Mouse (Mus musculus) heart, postnatal 10 days (tissue): ENCODE data around the gene Srsf12. TPM values are rescaled to one million over a fixed set of nuclear protein-coding genes. Genes with fewer than 3 reads are reported as not detected.

Experiments used
- DNase-seq, 2 experiments: peaks; one replicate each; pipeline ENCODE4 v3.0.0; 2021
- intact Hi-C: fragments of 180-260 bp; cut with DNase I; formaldehyde crosslinking; loops from one replicate; pipeline ENCODE4 v1.15.1; 2025
- total RNA-seq, 2 experiments: library from RNA; stranded (reverse); gene quantifications; 2 replicates each; pipeline ENCODE4 v1.2.3; 2021

The Srsf12 gene
- total RNA-seq, 2 experiments from 2014 or later = 0.22 TPM; not detected in 1

- peak; percentile 99 for DNase-seq
- intact Hi-C loops = loop anchor here (5.0 kb wide), 2 partner anchors 41 to 216 kb away; partner anchors contain the start of genes Srsf12 and Ube2j1
Observed at GRCm38 (mm10) chr4:33248062-33248889, 39.5 kb downstream of the Srsf12 start.

GRCm38 (mm10) chr4:33248915-33249314 lies 40.1 kb downstream of the Srsf12 start:
- DNase-seq = no peak
- intact Hi-C loops = loop anchor here (5.0 kb wide), 2 partner anchors 42 to 217 kb away; partner anchors contain the start of genes Srsf12 and Ube2j1

- intact Hi-C loops = loop anchor here (5.0 kb wide), 2 partner anchors 42 to 217 kb away; partner anchors contain the start of genes Srsf12 and Ube2j1
- DNase-seq = no peak
Observed at GRCm38 (mm10) chr4:33249716-33250230, 41.0 kb downstream of the Srsf12 start.

DNA sequence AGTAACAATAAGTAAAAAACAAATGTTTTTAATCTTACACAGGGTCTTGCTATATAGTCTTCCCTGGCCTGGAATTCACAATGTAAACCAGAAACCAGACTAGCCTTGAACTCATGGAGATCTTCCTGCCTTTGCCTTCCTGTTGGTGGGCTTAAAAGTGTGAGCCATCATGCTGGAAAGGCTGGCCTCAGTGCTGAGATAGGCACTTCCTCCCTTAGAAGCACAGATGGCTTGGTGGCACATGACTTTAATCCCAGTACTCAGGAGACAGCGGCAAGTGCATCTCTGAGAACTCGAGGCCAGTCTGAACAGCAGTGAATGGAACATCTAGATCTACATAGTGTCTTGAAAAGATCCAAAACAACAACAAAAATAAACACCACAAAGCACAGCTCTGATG lies 42.1 kb downstream of the Srsf12 start:
- intact Hi-C loops = no loop called here
- DNase-seq = no peak

- DNase-seq = no peak
- intact Hi-C loops = no loop called here
Observed at GRCm38 (mm10) chr4:33254706-33255105, 45.9 kb downstream of the Srsf12 start.

DNA sequence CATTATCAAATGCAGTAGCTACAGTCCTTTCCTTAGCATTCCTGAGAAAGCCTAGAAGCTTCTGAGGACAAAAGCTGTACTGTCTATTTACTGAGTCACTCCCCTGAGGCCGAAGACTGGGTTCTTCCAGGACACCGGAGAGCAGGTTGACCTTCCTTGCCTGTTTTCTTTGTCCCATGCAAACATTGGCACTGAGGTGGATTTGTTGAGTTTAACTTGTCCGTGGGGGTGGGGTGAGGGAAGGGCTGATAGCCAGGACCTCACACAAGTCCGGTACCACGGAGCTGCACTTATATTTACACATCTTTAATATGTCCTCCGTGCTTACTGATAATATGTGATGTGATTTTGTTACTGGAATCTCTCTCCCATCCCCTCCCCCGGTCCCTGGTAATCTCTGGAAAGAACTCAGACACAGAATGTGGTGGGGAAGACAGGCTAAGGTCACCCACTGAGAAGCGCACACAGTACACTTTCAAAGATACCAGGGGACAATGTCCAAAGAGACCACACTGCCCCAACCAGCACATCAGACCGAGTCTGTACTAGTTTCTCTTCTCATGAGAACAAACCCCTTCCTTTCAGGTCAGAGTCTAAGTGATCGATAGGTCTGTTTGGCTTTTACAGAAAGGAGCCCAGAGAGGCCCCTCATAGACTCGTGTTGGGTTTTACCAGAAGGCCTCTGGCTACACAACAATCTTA lies 48.6 kb downstream of the Srsf12 start:
- intact Hi-C loops = no loop called here
- peak; percentile 43 to 56 for DNase-seq

DNA sequence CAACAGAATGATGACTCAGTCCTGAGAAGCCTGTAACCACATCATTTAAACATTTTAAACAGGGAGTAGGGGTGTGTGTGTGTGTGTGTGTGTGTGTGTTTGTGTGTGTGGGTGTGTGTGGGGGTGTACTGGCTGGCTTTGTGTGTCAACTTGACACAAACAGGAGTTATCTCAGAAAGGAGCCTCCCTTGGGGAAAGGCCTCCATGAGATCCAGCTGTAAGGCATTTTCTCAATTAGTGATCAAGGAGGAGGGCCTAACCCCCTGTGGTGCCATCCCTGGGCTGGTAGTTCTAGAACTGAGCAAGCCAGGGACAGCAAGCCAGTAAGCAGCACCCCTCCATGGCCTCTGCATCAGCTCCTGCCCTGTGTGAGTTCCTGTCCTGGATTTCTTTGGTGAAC lies 51.5 kb downstream of the Srsf12 start:
- intact Hi-C loops = no loop called here
- no peak for DNase-seq

GRCm38 (mm10) chr4:33261311-33261753 lies 52.5 kb downstream of the Srsf12 start:
- intact Hi-C loops = no loop called here

GRCm38 (mm10) chr4:33262897-33263296 lies 54.1 kb downstream of the Srsf12 start:
- intact Hi-C loops = no loop called here
- DNase-seq = no peak

More at GRCm38 (mm10) chr4:33261311-33261753, 52.5 kb downstream of the Srsf12 start:
- DNase-seq = peak; percentile 96 to 97

DNA sequence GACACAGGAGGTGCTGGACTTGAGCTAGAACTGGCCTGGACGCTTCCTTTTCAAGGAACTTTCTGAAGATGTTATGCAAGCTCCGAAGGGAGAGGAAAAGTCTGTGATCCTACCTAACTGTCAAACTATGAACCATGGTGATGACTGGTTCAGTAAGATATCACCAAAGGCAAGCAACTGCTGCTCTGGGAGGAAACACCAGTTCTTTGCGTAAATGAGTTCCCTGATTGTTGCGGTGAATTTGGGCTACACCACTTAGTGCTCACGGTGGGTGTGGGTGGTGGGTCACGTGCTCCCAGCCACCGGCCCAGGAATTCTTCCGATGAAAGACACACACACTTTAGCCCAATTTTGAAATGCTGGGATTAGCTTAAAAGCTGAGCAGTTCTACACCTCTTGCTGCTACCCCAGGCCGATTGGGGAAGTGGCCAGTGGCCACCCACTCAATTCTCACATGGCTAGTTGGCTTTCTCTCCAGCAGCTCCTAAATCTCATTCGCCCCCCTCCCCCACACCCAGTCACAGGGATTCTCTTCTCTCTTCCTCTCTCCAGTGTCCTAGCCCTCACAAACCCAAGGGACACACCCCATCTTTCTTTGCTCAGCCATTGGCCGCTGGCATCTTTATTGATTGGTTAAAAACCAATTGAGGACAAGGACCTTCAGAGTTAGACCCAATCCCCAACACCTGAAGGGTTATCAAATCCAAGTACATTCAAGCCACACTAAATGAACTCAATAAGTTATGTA lies 56.4 kb downstream of the Srsf12 start:
- no peak for DNase-seq
- intact Hi-C loops = loop anchor here (2.0 kb wide), 1 partner anchor 18 kb away; no protein-coding TSS in a partner anchor

- intact Hi-C loops = no loop called here
- no peak for DNase-seq
Observed at GRCm38 (mm10) chr4:33270386-33271314, 61.9 kb downstream of the Srsf12 start.

DNA sequence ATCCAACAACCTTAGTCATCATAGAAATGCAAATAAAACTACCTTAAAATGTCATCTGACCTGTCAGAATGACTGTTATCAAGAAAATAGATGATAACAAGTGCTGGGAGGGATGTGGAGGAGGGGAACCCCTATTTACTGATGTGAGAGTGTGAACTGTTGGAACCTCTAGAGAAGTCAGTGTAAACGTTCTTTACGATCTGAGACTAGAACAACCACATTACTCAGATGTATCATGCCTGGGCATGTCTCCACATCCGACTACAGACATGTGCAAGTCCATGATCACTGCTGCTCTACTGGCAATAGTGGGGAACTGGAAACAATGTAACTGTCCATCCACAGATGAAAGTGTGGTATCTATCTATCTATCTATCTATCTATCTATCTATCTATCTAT lies 64.6 kb downstream of the Srsf12 start:
- intact Hi-C loops = no loop called here
- no peak for DNase-seq

DNA sequence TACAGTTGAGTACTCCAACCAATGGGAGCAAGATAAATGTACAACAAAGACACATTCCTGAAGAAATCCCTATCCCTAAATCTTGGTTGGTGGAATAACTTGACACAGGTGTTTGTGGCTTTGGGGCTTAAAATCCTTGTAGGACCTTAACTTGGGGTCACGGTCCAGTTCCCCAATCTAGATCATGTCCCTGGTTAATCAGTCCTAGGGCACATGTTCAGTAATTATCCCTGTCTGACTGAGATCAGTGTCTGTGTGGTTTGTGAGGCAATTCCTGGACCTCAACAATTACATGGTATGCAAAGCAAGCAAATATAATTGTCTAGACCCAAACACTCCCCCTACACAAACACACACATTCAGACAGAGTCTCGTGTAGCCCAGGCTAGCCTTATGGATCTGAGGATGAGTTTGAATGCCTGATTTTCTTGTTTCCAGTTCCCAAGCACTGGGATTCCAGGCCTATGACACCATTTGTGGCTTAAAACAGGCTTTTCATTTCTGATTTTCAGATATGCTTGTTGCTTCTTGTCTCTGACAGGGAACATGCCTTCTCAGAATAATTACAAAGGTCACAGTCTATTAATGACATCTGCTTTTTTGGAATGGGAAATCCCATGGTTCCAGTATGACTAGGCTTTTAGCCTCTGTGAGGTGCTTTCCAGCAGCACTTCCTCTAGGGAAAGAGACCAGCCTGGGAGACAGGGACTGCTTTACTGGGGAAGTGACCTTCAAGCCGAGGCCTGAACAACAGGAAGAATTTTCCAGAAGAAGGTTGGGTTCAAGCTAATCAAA lies 73.3 kb downstream of the Srsf12 start:
- DNase-seq = peak; percentile 18 to 34
- intact Hi-C loops = loop anchor here (2.0 kb wide), 1 partner anchor 17 kb away; no protein-coding TSS in a partner anchor

Other genes with a start within 250 kb of the Srsf12 start
- 10 to 100 TPM; 74.1 to 88.3 TPM for gene Rragd, start 226.0 kb upstream of the Srsf12 start, total RNA-seq
- gene Ube2j1, start 177.6 kb upstream of the Srsf12 start, total RNA-seq = 10 to 100 TPM; 48.2 to 57.3 TPM
- under 1 TPM in 1 of 2 experiments, not detected in 1; 0.41 TPM for gene Gabrr2, start 146.0 kb upstream of the Srsf12 start, total RNA-seq
- gene Gabrr1, start 76.5 kb upstream of the Srsf12 start, total RNA-seq = under 1 TPM; 0.41 to 0.50 TPM
- gene Pm20d2, start 19.3 kb upstream of the Srsf12 start, total RNA-seq = 10 to 100 TPM; 26.8 to 27.6 TPM
- 100 to 1,000 TPM; 122 to 127 TPM for gene Pnrc1, start 81.2 kb downstream of the Srsf12 start, total RNA-seq
- gene Rngtt, start 101.3 kb downstream of the Srsf12 start, total RNA-seq = 10 to 100 TPM; 11.8 to 13.0 TPM